Mouse (Mus musculus) cerebellum, adult 2 months (tissue): Measurements from ENCODE around the gene Actl6b.

Source experiments
- CTCF ChIP-seq: fragments of 200-500 bp; IDR thresholded peaks from 2 replicates; pipeline ENCODE4 v1.5.1; 2011; ENCODE audit warnings: low read depth, mild to moderate bottlenecking, control low read depth, low read length, moderate library complexity, borderline replicate concordance; ENCODE audit not compliant: insufficient read depth
- POLR2A ChIP-seq: fragments of 200-500 bp; IDR thresholded peaks from 2 replicates; pipeline ENCODE4 v1.6.1; 2011; ENCODE audit warnings: low read length, control low read depth, borderline replicate concordance; ENCODE audit not compliant: insufficient read depth

GRCm38 (mm10) chr5:137568223-137568798, 15.0 kb downstream of the Actl6b start:
- TF ChIP-seq POLR2A (no peak), CTCF (no peak)
